Mouse (Mus musculus): ENCODE results near the gene Gm45234.

- TF ChIP-seq CTCF (IDR thresholded peaks at IDR 0.05; ENCODE audit: low read depth) (no peak), EP300 (IDR thresholded peaks at IDR 0.05; ENCODE audit: low read depth) (no peak)
Measured at GRCm38 (mm10) chr6:124769101-124769765, 13.4 kb upstream of the Gm45234 start, which contains the start of gene Eno2.

All from liver, postnatal 0 days (tissue).